Mouse (Mus musculus): ENCODE data around the gene Hecw2. TPM values are rescaled to one million over a fixed set of nuclear protein-coding genes. Genes with fewer than 3 reads are reported as not detected.

Gene Hecw2
- polyA plus RNA-seq, 1 experiment from 2014 or later, result 4.8 TPM

DNA sequence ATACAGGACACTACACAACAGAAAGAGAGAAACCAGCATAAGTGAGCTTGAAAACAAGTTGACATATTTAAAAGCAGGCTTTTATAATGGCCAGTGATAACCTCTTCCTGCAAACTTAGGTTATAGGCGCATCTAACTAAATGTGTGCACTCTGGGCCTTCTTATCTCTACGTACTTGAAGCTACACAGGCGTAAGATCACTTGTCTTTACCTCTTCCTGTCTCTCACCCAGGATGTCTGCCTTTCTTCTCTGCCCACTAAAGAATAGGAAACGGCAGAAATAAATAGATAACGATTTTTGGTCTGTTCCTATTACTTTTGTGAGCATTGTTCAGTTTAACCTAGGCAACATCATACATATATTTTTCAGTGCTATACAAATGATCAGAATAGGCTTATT is 397.9 kb downstream of the Hecw2 start:
- DNase-seq (ENCODE audit: low spot score), result no peak
- TF ChIP-seq CTCF (IDR thresholded peaks at IDR 0.05) (no peak), EP300 (IDR thresholded peaks at IDR 0.05) (no peak)
- H3K27me3 ChIP-seq (replicated peaks; ENCODE audit: insufficient read depth, low read length), result no peaks in the 10 kb centered on the region
- no peak for ATAC-seq
- no peaks in the 10 kb centered on the region for H3K36me3 ChIP-seq (ENCODE audit: insufficient read depth, low read length)
- H3K4me3 ChIP-seq (ENCODE audit: low read depth, low read length), result no peak overlapping the region
- H3K4me2 ChIP-seq (replicated peaks; ENCODE audit: low read depth, low read length), result no peak overlapping the region
- no peaks in the 10 kb centered on the region for H3K4me1 ChIP-seq (ENCODE audit: insufficient read depth, low read depth, low read length)
- H3K9ac ChIP-seq (replicated peaks; ENCODE audit: low read depth), result no peak overlapping the region
- no peaks in the 10 kb centered on the region for H3K9me3 ChIP-seq (ENCODE audit: low read length)
- 65% methylated on average over 5 of the region's 5 CpGs for WGBS
- H3K27ac ChIP-seq (ENCODE audit: low read length), result no peak overlapping the region

DNA sequence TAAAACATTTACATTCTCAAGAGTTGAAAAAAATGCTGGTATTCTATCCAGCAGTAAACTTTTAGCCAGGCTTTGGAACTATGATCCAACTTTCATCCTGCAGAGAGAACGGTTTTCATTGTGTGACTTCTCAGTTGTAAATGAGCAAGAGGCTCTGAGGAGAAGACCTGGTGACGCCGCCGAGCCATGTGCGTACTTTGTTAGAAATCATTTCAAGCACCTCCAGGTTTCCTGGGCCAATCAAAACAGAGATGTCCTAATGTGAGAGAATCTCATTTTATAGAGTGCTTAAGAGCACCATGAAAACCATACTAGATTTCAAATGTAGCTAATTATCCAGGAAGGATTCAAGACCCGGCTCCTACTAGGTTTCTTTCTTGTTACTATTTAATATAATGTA is 398.7 kb downstream of the Hecw2 start:
- Histone ChIP-seq H3K4me1 (ENCODE audit: insufficient read depth, low read depth, low read length) (no peaks in the 10 kb centered on the region), H3K4me2 (replicated peaks; ENCODE audit: low read depth, low read length) (no peak overlapping the region), H3K4me3 (ENCODE audit: low read depth, low read length) (no peak overlapping the region), H3K9ac (replicated peaks; ENCODE audit: low read depth) (no peak overlapping the region), H3K27me3 (replicated peaks; ENCODE audit: insufficient read depth, low read length) (no peaks in the 10 kb centered on the region), H3K36me3 (ENCODE audit: insufficient read depth, low read length) (no peaks in the 10 kb centered on the region), H3K27ac (ENCODE audit: low read length) (no peak overlapping the region), H3K9me3 (ENCODE audit: low read length) (no peaks in the 10 kb centered on the region)
- ATAC-seq (no peak), DNase-seq (ENCODE audit: low spot score) (no peak)
- 83% methylated on average over 6 of the region's 6 CpGs for WGBS
- TF ChIP-seq EP300 (IDR thresholded peaks at IDR 0.05), result no peak
- no peak for TF ChIP-seq CTCF (IDR thresholded peaks at IDR 0.05)

DNA sequence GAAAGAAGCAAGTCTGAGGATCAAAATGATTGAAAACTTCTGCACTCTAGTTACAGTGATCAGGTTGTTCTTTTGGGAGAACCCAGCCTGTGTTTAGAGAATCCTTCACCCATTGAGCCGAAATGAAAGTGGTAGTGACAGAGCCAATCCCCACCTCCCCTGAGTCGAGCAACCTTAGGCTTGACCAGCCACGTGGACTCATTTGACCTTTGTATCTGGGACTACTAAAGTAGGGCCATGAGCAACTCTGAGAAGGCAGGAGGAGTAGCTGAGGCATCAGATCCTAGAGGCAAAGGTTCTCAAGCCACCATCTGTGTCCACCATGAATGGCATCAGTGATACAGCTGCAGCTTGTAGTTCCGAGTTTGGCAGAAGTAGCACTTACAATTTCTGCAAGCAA is 399.4 kb downstream of the Hecw2 start:
- TF ChIP-seq EP300 (IDR thresholded peaks at IDR 0.05) (no peak), CTCF (IDR thresholded peaks at IDR 0.05) (no peak)
- no peak overlapping the region for H3K9ac ChIP-seq (replicated peaks; ENCODE audit: low read depth)
- H3K27me3 ChIP-seq (replicated peaks; ENCODE audit: insufficient read depth, low read length), result no peaks in the 10 kb centered on the region
- no peak overlapping the region for H3K4me2 ChIP-seq (replicated peaks; ENCODE audit: low read depth, low read length)
- no peaks in the 10 kb centered on the region for H3K4me1 ChIP-seq (ENCODE audit: insufficient read depth, low read depth, low read length)
- DNase-seq (ENCODE audit: low spot score), result no peak
- WGBS, result 73% methylated on average over 4 of the region's 4 CpGs
- no peaks in the 10 kb centered on the region for H3K9me3 ChIP-seq (ENCODE audit: low read length)
- no peak overlapping the region for H3K4me3 ChIP-seq (ENCODE audit: low read depth, low read length)
- no peaks in the 10 kb centered on the region for H3K36me3 ChIP-seq (ENCODE audit: insufficient read depth, low read length)
- no peak overlapping the region for H3K27ac ChIP-seq (ENCODE audit: low read length)
- ATAC-seq, result no peak

- ATAC-seq (no peak), DNase-seq (ENCODE audit: low spot score) (no peak)
- no peak overlapping the region for H3K4me3 ChIP-seq (ENCODE audit: low read depth, low read length)
- no peaks in the 10 kb centered on the region for H3K4me1 ChIP-seq (ENCODE audit: insufficient read depth, low read depth, low read length)
- TF ChIP-seq EP300 (IDR thresholded peaks at IDR 0.05) (no peak), CTCF (IDR thresholded peaks at IDR 0.05) (no peak)
- H3K27ac ChIP-seq (ENCODE audit: low read length), result no peak overlapping the region
- H3K36me3 ChIP-seq (ENCODE audit: insufficient read depth, low read length), result no peaks in the 10 kb centered on the region
- H3K4me2 ChIP-seq (replicated peaks; ENCODE audit: low read depth, low read length), result no peak overlapping the region
- no peaks in the 10 kb centered on the region for H3K27me3 ChIP-seq (replicated peaks; ENCODE audit: insufficient read depth, low read length)
- no peak overlapping the region for H3K9ac ChIP-seq (replicated peaks; ENCODE audit: low read depth)
- WGBS, result 90% methylated on average over 5 of the region's 5 CpGs
- no peaks in the 10 kb centered on the region for H3K9me3 ChIP-seq (ENCODE audit: low read length)
These were observed 399.9 kb downstream of the Hecw2 start for GRCm38 (mm10) chr1:53795081-53795480.

DNA sequence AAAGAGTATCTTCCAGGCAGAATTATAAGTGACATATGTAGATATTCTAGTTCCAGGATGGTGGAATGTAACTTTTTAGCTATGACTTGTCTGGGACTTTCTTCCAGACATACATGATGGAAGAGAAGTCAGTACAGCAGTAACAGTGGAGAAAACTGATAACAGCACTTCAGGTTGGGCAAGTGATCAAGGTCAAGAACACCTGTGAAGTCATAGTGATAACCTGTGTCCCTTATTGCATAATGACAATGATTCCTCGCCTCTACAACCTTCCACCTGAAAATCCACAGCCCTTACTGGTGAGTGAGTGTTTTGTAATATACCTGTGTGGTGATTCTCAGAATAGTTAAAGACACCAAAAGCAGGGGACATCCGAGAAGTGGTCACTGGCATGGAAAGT is 400.7 kb downstream of the Hecw2 start:
- 71% methylated on average over 2 of the region's 2 CpGs for WGBS
- Histone ChIP-seq H3K4me1 (ENCODE audit: insufficient read depth, low read depth, low read length) (no peaks in the 10 kb centered on the region), H3K9ac (replicated peaks; ENCODE audit: low read depth) (no peak overlapping the region), H3K4me3 (ENCODE audit: low read depth, low read length) (no peak overlapping the region), H3K27me3 (replicated peaks; ENCODE audit: insufficient read depth, low read length) (no peaks in the 10 kb centered on the region), H3K36me3 (ENCODE audit: insufficient read depth, low read length) (no peaks in the 10 kb centered on the region), H3K4me2 (replicated peaks; ENCODE audit: low read depth, low read length) (no peak overlapping the region), H3K27ac (ENCODE audit: low read length) (no peak overlapping the region), H3K9me3 (ENCODE audit: low read length) (no peaks in the 10 kb centered on the region)
- no peak for DNase-seq (ENCODE audit: low spot score)
- ATAC-seq, result no peak
- TF ChIP-seq CTCF (IDR thresholded peaks at IDR 0.05) (no peak), EP300 (IDR thresholded peaks at IDR 0.05) (no peak)

DNA sequence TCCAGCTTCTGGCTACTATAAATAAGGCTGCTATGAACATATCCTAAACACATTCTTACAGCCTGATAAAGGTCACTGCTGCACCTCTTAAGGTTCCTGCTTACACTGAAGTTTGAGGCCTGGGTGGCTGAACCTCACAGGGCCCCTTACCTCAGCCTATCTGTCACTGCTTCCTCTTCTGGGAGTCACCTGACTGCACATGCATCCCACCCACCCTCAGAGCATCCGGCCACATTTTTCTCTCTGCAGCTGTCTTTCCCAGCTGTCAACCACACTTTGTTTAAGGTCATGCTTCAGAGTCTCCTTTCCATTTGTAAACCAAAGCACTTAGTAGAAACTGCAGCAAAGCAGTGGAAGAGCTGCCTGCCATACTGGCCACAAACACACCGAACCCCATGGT is 403.6 kb downstream of the Hecw2 start:
- H3K4me1 ChIP-seq (ENCODE audit: insufficient read depth, low read depth, low read length), result no peaks in the 10 kb centered on the region
- H3K4me3 ChIP-seq (ENCODE audit: low read depth, low read length), result no peak overlapping the region
- no peaks in the 10 kb centered on the region for H3K36me3 ChIP-seq (ENCODE audit: insufficient read depth, low read length)
- H3K27me3 ChIP-seq (replicated peaks; ENCODE audit: insufficient read depth, low read length), result no peaks in the 10 kb centered on the region
- H3K27ac ChIP-seq (ENCODE audit: low read length), result no peak overlapping the region
- no peaks in the 10 kb centered on the region for H3K9me3 ChIP-seq (ENCODE audit: low read length)
- ATAC-seq (no peak), DNase-seq (ENCODE audit: low spot score) (peak; percentile 16)
- TF ChIP-seq CTCF (IDR thresholded peaks at IDR 0.05) (no peak), EP300 (IDR thresholded peaks at IDR 0.05) (no peak)
- WGBS, result 78% methylated on average over 2 of the region's 2 CpGs
- no peak overlapping the region for H3K4me2 ChIP-seq (replicated peaks; ENCODE audit: low read depth, low read length)
- H3K9ac ChIP-seq (replicated peaks; ENCODE audit: low read depth), result no peak overlapping the region
